Mouse (Mus musculus) limb, embryonic 13.5 days (tissue): ENCODE data around the gene Ppp1r15a. TPM values are rescaled to one million over a fixed set of nuclear protein-coding genes. Genes with fewer than 3 reads are reported as not detected.
"Not testable (repeated sequence)": the region's sequence is repeated elsewhere in the genome, so short reads cannot be mapped to it uniquely, and the experiment has no call there.

Experiments used
- ATAC-seq: fragments of 200-750 bp; cut with Nextera tagmentation; 2 replicates; pipeline ENCODE4 v1.8.0; 2017; ENCODE audit warnings: low read depth, moderate number of reproducible peaks, moderate TSS enrichment; ENCODE audit not compliant: low FRiP score
- H3K27ac ChIP-seq: fragments of 300-500 bp; sonication (generic); 2 replicates; pipeline ENCODE4 v1.5.1; 2015; ENCODE audit warnings: inconsistent platforms, mild to moderate bottlenecking, moderate library complexity
- H3K27me3 ChIP-seq: fragments of 300-500 bp; sonication (generic); 2 replicates; pipeline ENCODE4 v1.6.1; 2015; ENCODE audit warnings: mild to moderate bottlenecking, inconsistent platforms
- H3K36me3 ChIP-seq: fragments of 300-500 bp; sonication (generic); 2 replicates; pipeline ENCODE4 v1.6.1; 2015; ENCODE audit warnings: inconsistent platforms, mild to moderate bottlenecking, moderate library complexity
- H3K4me1 ChIP-seq: fragments of 300-500 bp; sonication (generic); 2 replicates; pipeline ENCODE4 v1.6.1; 2015; ENCODE audit warnings: inconsistent platforms
- H3K4me2 ChIP-seq: fragments of 300-500 bp; sonication (generic); replicated peaks from 2 replicates; pipeline ENCODE4 v1.6.1; 2015; ENCODE audit warnings: inconsistent platforms, mild to moderate bottlenecking, moderate library complexity
- H3K4me3 ChIP-seq: fragments of 300-500 bp; sonication (generic); 2 replicates; pipeline ENCODE4 v1.5.1; 2015; ENCODE audit warnings: moderate library complexity, mild to moderate bottlenecking, inconsistent platforms
- H3K9ac ChIP-seq: fragments of 300-500 bp; sonication (generic); 2 replicates; pipeline ENCODE4 v1.6.1; 2015; ENCODE audit warnings: mild to moderate bottlenecking, inconsistent platforms
- H3K9me3 ChIP-seq: fragments of 300-500 bp; sonication (generic); 2 replicates; pipeline ENCODE4 v1.6.1; 2016; ENCODE audit warnings: inconsistent platforms
- WGBS: fragments of 180-500 bp; shearing (Covaris S2); methylation state at CpG from one replicate; pipeline ENCODE4 v1.1.7; 2015; 5-methylcytosine and 5-hydroxymethylcytosine counted together
- polyA plus RNA-seq: library from polyadenylated mRNA; unstranded; fragments of >200 nt; fragmentation: Nextera tagmentation; extraction: Ambion mirVana; gene quantifications from 2 replicates; pipeline ENCODE4 v1.2.1, GENCODE M21; 2015

Gene Ppp1r15a
- polyA plus RNA-seq, 1 experiment from 2014 or later = 28.8 TPM

- Histone ChIP-seq H3K36me3 (no peaks in the 10 kb centered on the region), H3K4me2 (no peak overlapping the region), H3K4me1 (no peaks in the 10 kb centered on the region), H3K27me3 (no peaks in the 10 kb centered on the region), H3K9ac (no peak overlapping the region), H3K4me3 (no peak overlapping the region), H3K9me3 (no peaks in the 10 kb centered on the region), H3K27ac (no peak overlapping the region)
- no peak for ATAC-seq
- 97% methylated on average over 1 of the region's 1 CpGs for WGBS
These were observed 18.5 kb upstream of the Ppp1r15a start for GRCm38 (mm10) chr7:45544525-45544924.

DNA sequence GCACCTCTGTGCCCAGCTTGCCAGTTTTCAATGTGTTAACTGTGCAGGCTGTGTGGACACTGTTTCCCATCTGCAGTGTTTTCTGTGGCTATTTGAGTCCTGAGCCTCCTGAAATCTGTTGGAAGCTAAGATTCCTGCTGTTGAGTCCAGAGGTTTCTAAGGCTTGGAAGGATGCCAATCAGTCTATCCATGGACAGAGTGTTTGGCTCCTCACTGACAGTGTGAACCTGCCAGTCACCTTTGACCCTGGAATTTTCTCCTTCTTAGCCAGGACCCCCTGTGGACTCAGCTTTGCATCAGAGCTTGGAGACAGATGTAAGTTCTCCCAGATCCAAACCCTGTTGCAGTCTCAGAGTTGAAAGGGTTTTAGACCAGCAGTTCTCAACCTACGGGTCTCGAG is 14.1 kb upstream of the Ppp1r15a start:
- 39% methylated on average over 2 of the region's 2 CpGs for WGBS

DNA sequence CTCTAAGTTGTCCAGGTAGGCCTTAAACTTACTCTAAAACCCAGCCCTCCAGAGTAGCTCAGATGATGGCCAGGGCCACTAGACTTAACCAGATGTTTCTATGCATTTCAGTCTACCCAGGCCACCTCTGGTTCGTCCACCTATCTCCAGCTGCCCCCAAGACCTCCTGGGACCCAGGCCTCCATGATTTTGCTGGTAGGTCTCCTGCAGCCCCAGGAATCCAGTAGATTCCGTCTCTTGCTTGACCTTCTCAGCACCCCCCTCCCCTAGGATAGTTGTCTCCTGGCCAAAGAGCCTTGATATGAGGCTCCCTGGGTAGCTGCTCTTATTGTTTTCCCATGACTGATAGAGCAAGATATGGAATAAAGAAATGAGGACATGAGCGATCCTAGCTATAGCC is 13.0 kb upstream of the Ppp1r15a start:
- Histone ChIP-seq H3K4me1 (peaks cover 10% of the 10 kb centered on the region), H3K27ac (no peak overlapping the region; the same call in 1 of the 2 replicates), H3K27me3 (no peaks in the 10 kb centered on the region), H3K9me3 (no peaks in the 10 kb centered on the region), H3K4me2 (peak overlapping the region; percentile 88; the same call in 1 of the 2 replicates), H3K36me3 (no peaks in the 10 kb centered on the region), H3K9ac (no peak overlapping the region), H3K4me3 (no peak overlapping the region)
- WGBS = 79% methylated on average over 3 of the region's 3 CpGs
- no peak for ATAC-seq

More for the DNA sequence above, 14.1 kb upstream of the Ppp1r15a start:
- Histone ChIP-seq H3K4me1 (peaks cover 10% of the 10 kb centered on the region), H3K27me3 (no peaks in the 10 kb centered on the region), H3K4me2 (no peak overlapping the region), H3K36me3 (no peaks in the 10 kb centered on the region), H3K27ac (no peak overlapping the region), H3K9me3 (no peaks in the 10 kb centered on the region), H3K4me3 (no peak overlapping the region), H3K9ac (no peak overlapping the region)
- ATAC-seq = no peak

DNA sequence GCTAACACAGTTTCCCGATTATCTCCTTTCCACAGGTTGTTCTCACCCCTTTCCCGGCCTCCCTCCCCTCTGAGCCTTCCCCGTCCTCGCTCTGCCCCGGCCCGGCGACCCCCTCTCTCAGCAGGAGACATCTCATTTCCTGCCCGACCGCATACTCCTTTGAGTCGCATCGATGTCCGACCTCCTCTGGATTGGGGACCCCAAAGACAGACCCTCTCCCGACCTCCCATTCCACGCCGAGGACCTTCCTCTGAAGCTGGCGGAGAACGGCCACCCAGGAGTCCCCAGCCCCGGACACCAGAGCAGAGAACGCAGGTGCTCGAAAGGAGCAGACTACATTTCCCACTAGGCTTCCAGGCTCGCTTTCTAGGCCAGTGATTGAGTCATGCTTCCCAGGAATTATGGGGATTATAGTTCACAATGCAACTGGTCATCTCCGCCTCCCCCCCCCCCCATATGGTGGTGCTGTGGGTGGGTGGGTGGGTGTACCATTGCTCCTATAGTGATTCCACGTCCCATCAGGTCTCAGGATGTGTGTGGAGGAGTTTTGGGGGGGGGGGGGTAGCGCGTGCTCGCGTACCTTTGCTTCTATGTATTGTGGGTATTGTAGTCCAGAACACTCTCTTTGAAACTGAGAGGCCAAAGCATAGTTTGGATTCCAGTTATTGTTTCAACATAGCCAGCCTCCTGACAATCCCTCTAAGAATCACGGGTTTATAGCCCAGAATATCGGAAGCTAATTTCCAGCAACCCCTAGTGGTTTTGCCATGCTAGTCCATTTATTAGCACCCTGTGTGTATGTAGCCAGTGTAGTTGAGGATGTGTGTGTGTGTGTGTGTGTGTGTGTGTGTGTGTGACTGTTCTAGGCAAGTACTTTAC is 12.3 kb upstream of the Ppp1r15a start:
- peak; percentile 79 for ATAC-seq
- Histone ChIP-seq H3K27ac (no peak overlapping the region; the same call in 1 of the 2 replicates), H3K9ac (peak overlapping the region; percentile 59), H3K4me1 (peaks cover 10% of the 10 kb centered on the region), H3K27me3 (no peaks in the 10 kb centered on the region), H3K36me3 (no peaks in the 10 kb centered on the region), H3K4me2 (peak overlapping the region; percentile 88), H3K4me3 (peak overlapping the region; percentile 53), H3K9me3 (no peaks in the 10 kb centered on the region)
- WGBS = 2% methylated on average over 26 of the region's 29 CpGs

GRCm38 (mm10) chr7:45537602-45538001 is 11.5 kb upstream of the Ppp1r15a start:
- no peak for ATAC-seq
- H3K4me2 ChIP-seq = peak overlapping the region; percentile 88
- H3K4me3 ChIP-seq = peak overlapping the region; percentile 53
- H3K9ac ChIP-seq = peak overlapping the region; percentile 59
- WGBS = 81% methylated on average over 10 of the region's 10 CpGs
- H3K27ac ChIP-seq = no peak overlapping the region
- no peaks in the 10 kb centered on the region for H3K27me3 ChIP-seq
- no peaks in the 10 kb centered on the region for H3K9me3 ChIP-seq
- peaks cover 10% of the 10 kb centered on the region for H3K4me1 ChIP-seq
- H3K36me3 ChIP-seq = no peaks in the 10 kb centered on the region

DNA sequence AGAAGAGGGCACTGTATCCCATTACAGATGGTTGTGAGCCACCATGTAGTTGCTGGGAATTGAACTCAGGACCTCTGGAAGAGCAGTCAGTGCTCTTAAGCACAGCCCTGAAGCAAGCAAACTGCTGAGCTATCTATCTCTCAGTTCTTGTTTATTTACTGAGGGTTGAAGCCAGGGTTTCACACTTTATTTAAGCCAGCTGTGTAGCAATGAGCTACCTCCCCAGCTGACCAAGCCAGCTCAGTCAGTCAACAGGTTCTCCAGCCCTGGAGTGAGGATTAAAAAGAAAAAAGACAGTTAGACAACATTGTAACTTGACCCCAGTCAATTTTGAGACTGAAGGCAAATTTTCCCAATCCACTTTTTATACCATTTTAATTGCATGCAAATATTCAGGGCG is 9.6 kb upstream of the Ppp1r15a start:
- no peaks in the 10 kb centered on the region for H3K36me3 ChIP-seq
- no peak for ATAC-seq
- peaks cover 11% of the 10 kb centered on the region for H3K4me1 ChIP-seq
- no peaks in the 10 kb centered on the region for H3K9me3 ChIP-seq
- H3K27ac ChIP-seq = no peak overlapping the region
- H3K4me2 ChIP-seq = no peak overlapping the region
- H3K4me3 ChIP-seq = no peak overlapping the region
- no peak overlapping the region for H3K9ac ChIP-seq
- no peaks in the 10 kb centered on the region for H3K27me3 ChIP-seq
- 80% methylated on average over 1 of the region's 1 CpGs for WGBS

DNA sequence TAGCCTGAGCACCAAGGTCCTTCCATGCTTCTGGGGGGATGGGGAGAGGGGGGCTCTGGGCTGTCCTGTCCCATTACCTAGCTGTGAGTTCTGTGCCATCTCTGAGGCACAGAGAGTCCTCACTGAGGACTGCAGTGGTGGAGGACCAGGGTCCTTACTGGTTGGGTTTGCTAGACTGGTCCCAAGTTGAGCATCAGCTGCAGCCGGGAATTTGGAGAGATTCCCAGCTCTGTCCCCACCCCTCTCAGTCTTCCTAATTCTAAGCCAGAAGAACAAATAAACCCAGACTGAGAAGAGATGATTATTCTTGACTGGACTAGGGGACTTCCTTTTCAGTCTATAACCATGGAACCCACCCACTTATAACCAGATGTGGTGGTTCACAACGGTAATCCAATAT is 4.6 kb upstream of the Ppp1r15a start:
- H3K4me2 ChIP-seq = peak overlapping the region; percentile 32
- 0 out of 2 replicates have a peak overlapping the region, but pooled peaks have one; percentile 19 for H3K9ac ChIP-seq
- WGBS = 80% methylated on average over 2 of the region's 2 CpGs
- no peak for ATAC-seq
- H3K27ac ChIP-seq = peak overlapping the region; percentile 28; the same call in 1 of the 2 replicates
- H3K4me1 ChIP-seq = peaks cover 12% of the 10 kb centered on the region
- no peak overlapping the region for H3K4me3 ChIP-seq
- H3K36me3 ChIP-seq = no peaks in the 10 kb centered on the region
- H3K27me3 ChIP-seq = no peaks in the 10 kb centered on the region
- H3K9me3 ChIP-seq = no peaks in the 10 kb centered on the region

GRCm38 (mm10) chr7:45529461-45529860 is 3.4 kb upstream of the Ppp1r15a start:
- peaks cover 2% of the 10 kb centered on the region; the same call in 1 of the 2 replicates for H3K36me3 ChIP-seq
- H3K4me1 ChIP-seq = peaks cover 22% of the 10 kb centered on the region
- H3K27me3 ChIP-seq = no peaks in the 10 kb centered on the region
- no peak overlapping the region for H3K9ac ChIP-seq
- no peak overlapping the region for H3K4me3 ChIP-seq
- ATAC-seq = no peak
- no peaks in the 10 kb centered on the region for H3K9me3 ChIP-seq
- no peak overlapping the region; the same call in 1 of the 2 replicates for H3K27ac ChIP-seq
- H3K4me2 ChIP-seq = peak overlapping the region; percentile 9; the same call in 1 of the 2 replicates
- 15% methylated on average over 6 of the region's 6 CpGs for WGBS

DNA sequence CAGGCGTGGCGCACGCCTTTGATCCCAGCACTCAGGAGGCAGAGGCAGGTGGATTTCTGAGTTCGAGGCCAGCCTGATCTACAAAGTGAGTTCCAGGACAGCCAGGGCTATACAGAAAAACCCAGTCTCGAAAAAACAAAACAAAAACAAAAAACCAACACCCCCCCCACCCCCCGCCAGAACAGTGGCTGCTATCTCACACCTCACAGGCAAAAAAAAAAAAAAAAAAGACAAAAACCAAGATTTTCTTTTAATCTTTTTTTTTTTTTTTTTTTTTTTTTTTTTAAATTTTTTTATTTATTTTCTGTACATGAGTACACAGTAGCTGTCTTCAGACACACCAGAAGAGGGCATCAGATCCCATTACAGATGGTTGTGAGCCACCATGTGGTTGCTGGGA is 1.1 kb upstream of the Ppp1r15a start:
- H3K27ac ChIP-seq, H3K27me3 ChIP-seq, H3K4me2 ChIP-seq, H3K9me3 ChIP-seq, H3K4me3 ChIP-seq, ATAC-seq, H3K9ac ChIP-seq: not testable (repeated sequence)
- Histone ChIP-seq H3K36me3 (peaks cover 16% of the 10 kb centered on the region), H3K4me1 (peaks cover 42% of the 10 kb centered on the region)
- 93% methylated on average over 6 of the region's 6 CpGs for WGBS

DNA sequence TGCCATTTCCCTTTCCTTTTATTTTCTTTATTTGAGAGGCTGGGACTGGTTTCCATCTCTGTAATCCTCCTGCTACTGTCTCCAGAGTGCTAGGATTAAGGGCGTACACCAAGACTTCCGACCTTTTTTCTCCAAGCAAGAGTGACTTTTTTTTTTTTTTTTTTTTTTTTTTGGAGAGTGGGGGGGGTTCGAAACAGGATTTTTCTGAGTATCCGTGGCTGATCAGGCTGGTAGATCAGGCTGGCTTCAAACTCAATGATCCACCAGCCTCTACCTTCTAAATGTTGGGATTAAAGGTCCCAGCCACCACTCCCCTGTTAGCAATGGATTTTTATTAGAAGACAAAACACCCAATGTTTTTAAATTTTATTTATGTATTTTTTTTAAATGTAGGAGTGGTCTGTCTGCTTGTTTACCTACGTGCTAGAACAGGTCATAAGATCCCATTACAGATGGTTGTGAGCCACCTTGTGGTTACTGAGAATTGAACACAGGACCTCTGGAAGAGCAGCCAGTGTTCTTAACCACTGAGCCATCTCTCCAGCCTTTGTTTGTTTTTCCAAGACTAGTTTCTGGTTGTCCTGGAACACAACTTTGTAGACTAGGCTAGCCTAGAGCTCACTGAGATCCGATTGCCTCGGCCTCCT is 529 bp upstream of the Ppp1r15a start:
- Histone ChIP-seq H3K4me1 (peaks cover 43% of the 10 kb centered on the region), H3K36me3 (peaks cover 16% of the 10 kb centered on the region), H3K27ac (peak overlapping the region; percentile 91), H3K27me3 (no peaks in the 10 kb centered on the region), H3K4me2 (peak overlapping the region; percentile 85), H3K9ac (peak overlapping the region; percentile 90), H3K4me3 (peak overlapping the region; percentile 86), H3K9me3 (no peaks in the 10 kb centered on the region)
- 0 out of 2 replicates have a peak, but pooled peaks have one; percentile 8 for ATAC-seq
- WGBS = 21% methylated on average over 7 of the region's 7 CpGs

DNA sequence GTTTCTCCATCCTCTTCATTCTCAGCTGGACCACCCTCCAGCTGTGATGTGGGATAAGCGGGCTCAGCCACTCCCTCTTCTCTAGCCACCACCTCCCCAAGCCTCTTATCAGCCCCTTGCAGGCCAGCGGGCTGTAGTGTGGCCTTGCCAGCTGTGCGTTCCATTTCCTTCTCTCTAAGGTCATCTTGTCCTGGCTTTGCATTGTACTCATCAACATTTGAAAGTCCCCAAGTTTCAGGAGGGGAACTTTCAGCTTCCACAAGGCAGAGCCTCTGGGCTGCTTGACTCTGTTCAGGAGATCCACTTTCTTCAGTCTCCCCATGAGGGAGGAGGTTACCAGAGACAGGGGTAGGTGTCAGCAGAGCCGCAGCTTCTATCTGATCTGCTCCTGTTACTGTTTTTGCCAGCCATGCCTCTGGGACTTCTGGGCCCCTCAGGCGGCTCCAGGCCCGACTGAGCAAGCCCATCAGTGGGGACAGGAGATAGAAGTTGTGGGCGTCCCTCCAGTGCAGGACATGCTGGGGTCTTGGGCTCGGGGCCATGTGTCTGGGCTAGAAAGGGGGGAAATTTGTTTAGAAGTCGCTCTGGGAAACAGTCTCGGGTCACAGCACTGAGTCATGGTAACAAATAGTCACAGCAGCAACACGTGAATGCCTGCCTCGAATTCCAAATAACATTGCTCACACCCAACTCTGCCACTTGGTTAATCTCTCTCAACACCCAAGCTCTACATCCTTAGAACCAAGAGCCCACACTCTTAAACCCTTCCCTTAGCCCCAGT is 1.0 kb downstream of the Ppp1r15a start:
- Histone ChIP-seq H3K9ac (peak overlapping the region; percentile 90), H3K4me3 (peak overlapping the region; percentile 86), H3K9me3 (no peaks in the 10 kb centered on the region), H3K36me3 (peaks cover 16% of the 10 kb centered on the region), H3K27me3 (no peaks in the 10 kb centered on the region), H3K27ac (peak overlapping the region; percentile 91; the same call in 1 of the 2 replicates), H3K4me2 (peak overlapping the region; percentile 85), H3K4me1 (peaks cover 41% of the 10 kb centered on the region)
- ATAC-seq = no peak
- WGBS = 24% methylated on average over 12 of the region's 12 CpGs
